Mouse (Mus musculus): ENCODE results near the gene H2afv. TPM values are rescaled to one million over a fixed set of nuclear protein-coding genes. Genes with fewer than 3 reads are reported as not detected.

Gene H2afv
- 176 and 188 TPM in 2 replicates for polyA plus RNA-seq (2015; fragmentation: Nextera tagmentation; extraction: Ambion mirVana)

GRCm38 (mm10) chr11:6444077-6444853 lies at the start of gene H2afv:
TSS of gene H2afv (minus strand) at chr11:6444443.

GRCm38 (mm10) chr11:6475867-6476484 lies 31.7 kb upstream of the H2afv start, which contains the start of gene Purb:
TSS of gene Purb (minus strand) at chr11:6475917.

DNA sequence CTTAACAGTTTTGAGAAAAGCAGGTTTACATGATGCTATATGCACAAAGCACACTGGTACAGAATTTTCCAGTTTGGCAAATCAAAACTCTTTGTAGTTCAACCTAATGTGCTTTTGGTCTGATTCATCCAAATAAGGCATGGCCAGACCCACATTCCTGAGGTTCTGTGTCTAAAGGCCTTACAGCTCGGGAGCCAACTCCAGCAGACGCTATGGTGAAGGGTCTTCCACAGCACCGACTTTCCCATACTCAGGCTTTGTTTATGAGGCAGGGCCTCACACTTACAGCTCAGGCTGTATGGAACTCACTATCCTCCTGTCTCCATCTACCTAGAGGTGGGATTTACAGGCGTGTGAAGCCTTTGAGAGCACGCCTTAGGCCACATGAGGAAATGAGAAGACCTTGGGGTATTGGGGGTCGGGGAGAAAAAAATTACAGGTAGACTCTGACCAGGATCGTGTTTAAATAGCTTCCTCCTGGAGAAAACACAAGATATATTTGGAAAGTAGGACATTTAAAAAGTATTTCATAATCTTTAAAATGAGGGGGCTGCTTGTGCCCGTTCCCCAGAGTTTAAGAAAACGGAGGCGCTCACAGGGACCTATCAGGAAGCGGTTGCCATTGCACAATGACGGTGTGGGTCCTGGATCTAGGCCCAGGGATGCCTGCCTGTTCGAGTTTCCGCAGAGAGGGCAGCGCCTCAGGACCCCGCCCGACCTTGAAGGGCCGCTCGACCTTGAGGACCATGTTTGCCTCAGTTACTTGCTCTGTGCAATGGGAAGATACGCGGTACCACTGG lies 29.3 kb downstream of the H2afv start, which contains the start of gene Ppia:
Gene Ppia, plus strand, starts transcription at position 693 of the 800 bp plus-strand sequence.

DNA sequence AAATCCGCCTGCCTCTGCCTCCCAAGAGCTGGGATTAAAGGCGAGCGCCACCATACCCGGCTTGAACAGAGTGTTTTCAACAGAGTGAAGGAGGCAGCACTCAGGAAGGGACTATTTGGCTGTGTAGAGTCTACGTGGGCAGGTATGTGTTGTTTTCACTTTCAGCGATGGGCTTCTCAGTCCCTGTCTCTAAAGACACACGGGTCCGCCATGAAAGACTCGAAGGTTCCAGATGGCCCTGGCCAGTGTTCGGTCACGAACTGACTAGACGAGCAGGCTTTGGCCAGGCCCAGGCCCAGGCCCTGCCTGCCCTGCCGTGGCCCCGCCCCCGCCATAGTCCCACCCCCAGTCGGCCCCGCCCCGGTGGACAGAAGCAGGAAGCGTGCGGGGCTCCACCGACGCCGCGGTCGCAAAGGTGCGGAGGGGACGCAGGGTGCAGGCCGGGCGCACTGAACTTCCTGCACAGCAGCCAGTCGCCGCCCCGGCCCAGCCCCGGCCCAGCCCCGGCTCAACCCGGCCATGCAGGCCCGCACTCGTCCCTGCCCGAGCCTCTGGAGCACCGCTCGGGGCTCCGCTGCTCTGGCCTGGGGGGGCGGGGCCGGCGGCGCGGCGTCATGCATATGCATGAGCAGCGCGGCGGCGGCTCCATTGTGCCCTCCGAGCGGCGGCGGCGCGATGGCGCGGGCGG lies 55.4 kb downstream of the H2afv start, which contains the start of gene Zmiz2:
Gene Zmiz2, plus strand, starts transcription at position 349 of the 688 bp plus-strand sequence.

Small RNA genes lying within 50 kb of the gene (microRNA-seq; reads per million reads assigned to microRNA genes)
- gene Gm22123: 0 to 0.21 reads per million in 2 experiments
- 0.20 to 0.21 reads per million in 2 experiments for gene Mir7651

Other genes with a start within 250 kb of the H2afv start
- 0.13 and 0.32 TPM in 2 replicates for gene A730071L15Rik, start 244.4 kb downstream of the H2afv start, polyA plus RNA-seq (2015; fragmentation: Nextera tagmentation; extraction: Ambion mirVana)
- gene Nudcd3, start 244.0 kb downstream of the H2afv start, polyA plus RNA-seq (2015; fragmentation: Nextera tagmentation; extraction: Ambion mirVana): 27.7 and 30.1 TPM in 2 replicates
- gene Npc1l1, start 214.3 kb downstream of the H2afv start, polyA plus RNA-seq (2015; fragmentation: Nextera tagmentation; extraction: Ambion mirVana): 0.07 TPM in 1 of 2 replicates, not detected in the other
- gene Ddx56, start 176.7 kb downstream of the H2afv start, polyA plus RNA-seq (2015; fragmentation: Nextera tagmentation; extraction: Ambion mirVana): 46.7 and 50.0 TPM in 2 replicates
- 98.0 and 103 TPM in 2 replicates for gene Tmed4, start 169.6 kb downstream of the H2afv start, polyA plus RNA-seq (2015; fragmentation: Nextera tagmentation; extraction: Ambion mirVana)
- gene Ogdh, start 152.8 kb downstream of the H2afv start, polyA plus RNA-seq (2015; fragmentation: Nextera tagmentation; extraction: Ambion mirVana): 142 and 144 TPM in 2 replicates
- gene Zmiz2, start 55.4 kb downstream of the H2afv start, polyA plus RNA-seq (2015; fragmentation: Nextera tagmentation; extraction: Ambion mirVana): 4.9 and 5.0 TPM in 2 replicates
- gene Ppia, start 29.0 kb downstream of the H2afv start, polyA plus RNA-seq (2015; fragmentation: Nextera tagmentation; extraction: Ambion mirVana): 2,482 and 2,823 TPM in 2 replicates
- gene Purb, start 31.5 kb upstream of the H2afv start, polyA plus RNA-seq (2015; fragmentation: Nextera tagmentation; extraction: Ambion mirVana): 24.8 and 28.3 TPM in 2 replicates
- gene Myo1g, start 76.5 kb upstream of the H2afv start, polyA plus RNA-seq (2015; fragmentation: Nextera tagmentation; extraction: Ambion mirVana): 1.8 and 2.3 TPM in 2 replicates
- 51.3 and 56.4 TPM in 2 replicates for gene Ccm2, start 102.4 kb upstream of the H2afv start, polyA plus RNA-seq (2015; fragmentation: Nextera tagmentation; extraction: Ambion mirVana)
- 1.3 and 1.9 TPM in 2 replicates for gene Nacad, start 161.6 kb upstream of the H2afv start, polyA plus RNA-seq (2015; fragmentation: Nextera tagmentation; extraction: Ambion mirVana)
- 40.9 and 43.6 TPM in 2 replicates for gene Tbrg4, start 181.6 kb upstream of the H2afv start, polyA plus RNA-seq (2015; fragmentation: Nextera tagmentation; extraction: Ambion mirVana)
- not detected in 2 replicates for gene Wap, start 194.2 kb upstream of the H2afv start, polyA plus RNA-seq (2015; fragmentation: Nextera tagmentation; extraction: Ambion mirVana)
- gene Ramp3, start 214.1 kb upstream of the H2afv start, polyA plus RNA-seq (2015; fragmentation: Nextera tagmentation; extraction: Ambion mirVana): 1.8 and 1.9 TPM in 2 replicates